Mouse (Mus musculus) gastrocnemius, adult 2 months (tissue): ENCODE measurements around the gene Slc25a34. TPM values are rescaled to one million over a fixed set of nuclear protein-coding genes. Genes with fewer than 3 reads are reported as not detected.
A peak's percentile ranks its signal among the peaks of the same experiment; 100 is the strongest.

Source experiments
- DNase-seq: peaks from one replicate; pipeline ENCODE4 v3.0.0; 2022
- H3K27ac ChIP-seq: fragments of 200-600 bp; 2 replicates; pipeline ENCODE4 v1.8.1; 2022; ENCODE audit warnings: mild to moderate bottlenecking
- H3K4me3 ChIP-seq: fragments of 200-600 bp; 2 replicates; pipeline ENCODE4 v1.8.1; 2022; ENCODE audit warnings: mild to moderate bottlenecking, moderate library complexity
- CTCF ChIP-seq: fragments of 200-600 bp; IDR thresholded peaks from 2 replicates; pipeline ENCODE4 v1.8.1; 2022; ENCODE audit warnings: antibody characterized with exemption, mild to moderate bottlenecking, moderate library complexity
- intact Hi-C: fragments of 180-260 bp; cut with DNase I; formaldehyde crosslinking; loops from one replicate; pipeline ENCODE4 v1.15.1; 2025
- total RNA-seq, 2 experiments: library from RNA; stranded (reverse); gene quantifications; 2 replicates each; pipeline ENCODE4 v1.2.3; 2021

The Slc25a34 gene
- total RNA-seq, 2 experiments from 2014 or later: 10.3 to 26.9 TPM

GRCm38 (mm10) chr4:141595138-141595537 is 28.5 kb downstream of the Slc25a34 start:
- Histone ChIP-seq H3K27ac (no peak overlapping the region), H3K4me3 (no peak overlapping the region)
- intact Hi-C loops: no loop called here
- no peak for TF ChIP-seq CTCF
- no peak for DNase-seq

- Histone ChIP-seq H3K27ac (no peak overlapping the region), H3K4me3 (no peak overlapping the region)
- DNase-seq: no peak
- intact Hi-C loops: no loop called here
- TF ChIP-seq CTCF: peak; percentile 77
These were observed 32.1 kb downstream of the Slc25a34 start for GRCm38 (mm10) chr4:141591547-141591946.

GRCm38 (mm10) chr4:141583919-141584318 is 39.7 kb downstream of the Slc25a34 start:
- no peak overlapping the region for H3K4me3 ChIP-seq
- intact Hi-C loops: no loop called here
- no peak for DNase-seq
- no peak overlapping the region for H3K27ac ChIP-seq
- TF ChIP-seq CTCF: no peak

- Histone ChIP-seq H3K27ac (no peak overlapping the region), H3K4me3 (no peak overlapping the region)
- intact Hi-C loops: no loop called here
- no peak for TF ChIP-seq CTCF
- peak; percentile 50 for DNase-seq
These were observed 42.6 kb downstream of the Slc25a34 start for GRCm38 (mm10) chr4:141581051-141581450.

GRCm38 (mm10) chr4:141578833-141579232 is 44.8 kb downstream of the Slc25a34 start:
- DNase-seq: no peak
- H3K27ac ChIP-seq: no peak overlapping the region
- no peak overlapping the region for H3K4me3 ChIP-seq
- no peak for TF ChIP-seq CTCF
- intact Hi-C loops: no loop called here

- intact Hi-C loops: no loop called here
- Histone ChIP-seq H3K27ac (no peak overlapping the region), H3K4me3 (no peak overlapping the region)
- TF ChIP-seq CTCF: peak; percentile 6; the same call in 1 of the 2 replicates
- no peak for DNase-seq
These were observed 46.7 kb downstream of the Slc25a34 start for GRCm38 (mm10) chr4:141576877-141577276.

GRCm38 (mm10) chr4:141576404-141576803 is 47.2 kb downstream of the Slc25a34 start:
- intact Hi-C loops: no loop called here
- TF ChIP-seq CTCF: no peak
- Histone ChIP-seq H3K4me3 (no peak overlapping the region), H3K27ac (no peak overlapping the region)
- no peak for DNase-seq

GRCm38 (mm10) chr4:141574789-141575702 is 48.6 kb downstream of the Slc25a34 start:
- Histone ChIP-seq H3K27ac (peak overlapping the region; percentile 63), H3K4me3 (peak overlapping the region; percentile 57)

GRCm38 (mm10) chr4:141573359-141573966 is 50.2 kb downstream of the Slc25a34 start:
- intact Hi-C loops: no loop called here
- peak; percentile 55 for DNase-seq
- TF ChIP-seq CTCF: no peak
- Histone ChIP-seq H3K4me3 (no peak overlapping the region), H3K27ac (peak overlapping the region; percentile 63)

More at GRCm38 (mm10) chr4:141574789-141575702, 48.6 kb downstream of the Slc25a34 start:
- intact Hi-C loops: loop anchor here (1.0 kb wide), 3 partner anchors 144 to 188 kb away; no protein-coding TSS in a partner anchor
- peak; percentile 90 for DNase-seq
- peak; percentile 100 for TF ChIP-seq CTCF

- DNase-seq: no peak
- no peak for TF ChIP-seq CTCF
- no peak overlapping the region for H3K4me3 ChIP-seq
- intact Hi-C loops: no loop called here
- peak overlapping the region; percentile 63 for H3K27ac ChIP-seq
These were observed 50.8 kb downstream of the Slc25a34 start for GRCm38 (mm10) chr4:141572668-141573358.

- H3K4me3 ChIP-seq: no peak overlapping the region
- DNase-seq: no peak
- intact Hi-C loops: no loop called here
- peak overlapping the region; percentile 63 for H3K27ac ChIP-seq
- TF ChIP-seq CTCF: no peak
These were observed 51.7 kb downstream of the Slc25a34 start for GRCm38 (mm10) chr4:141571934-141572333.

- TF ChIP-seq CTCF: no peak
- H3K4me3 ChIP-seq: no peak overlapping the region
- intact Hi-C loops: no loop called here
- DNase-seq: peak; percentile 39
- peak overlapping the region; percentile 63 for H3K27ac ChIP-seq
These were observed 52.3 kb downstream of the Slc25a34 start for GRCm38 (mm10) chr4:141571337-141571739.

GRCm38 (mm10) chr4:141570821-141571220 is 52.8 kb downstream of the Slc25a34 start:
- Histone ChIP-seq H3K27ac (peak overlapping the region; percentile 63), H3K4me3 (no peak overlapping the region)
- TF ChIP-seq CTCF: no peak
- intact Hi-C loops: no loop called here
- no peak for DNase-seq
